Mouse (Mus musculus): ENCODE results near the gene Pold4. TPM values are rescaled to one million over a fixed set of nuclear protein-coding genes. Genes with fewer than 3 reads are reported as not detected.

The Pold4 gene
- polyA plus RNA-seq, 1 experiment from 2014 or later = 21.1 TPM

GRCm38 (mm10) chr19:4265956-4266355 lies 34.3 kb downstream of the Pold4 start:
- ATAC-seq (ENCODE audit: low read depth) = no peak
- Histone ChIP-seq H3K27me3 (ENCODE audit: control insufficient read depth, insufficient read depth, low read length) (peaks cover 4% of the 10 kb centered on the region; the same call in 1 of the 2 replicates), H3K9ac (replicated peaks; ENCODE audit: low read depth, low read length) (no peak overlapping the region), H3K9me3 (ENCODE audit: control insufficient read depth, low read length) (no peaks in the 10 kb centered on the region), H3K4me2 (ENCODE audit: low read depth, low read length) (no peak overlapping the region), H3K27ac (ENCODE audit: low read depth, low read length) (no peak overlapping the region), H3K36me3 (ENCODE audit: control insufficient read depth, insufficient read depth, low read length) (peaks cover 4% of the 10 kb centered on the region; the same call in 1 of the 2 replicates), H3K4me1 (ENCODE audit: control insufficient read depth, insufficient read depth, low read length) (peaks cover 3% of the 10 kb centered on the region; the same call in 1 of the 2 replicates), H3K4me3 (ENCODE audit: low read depth, low read length) (no peak overlapping the region)
- 59% methylated on average over 4 of the region's 4 CpGs for WGBS

- peaks cover 3% of the 10 kb centered on the region; the same call in 1 of the 2 replicates for H3K4me1 ChIP-seq (ENCODE audit: control insufficient read depth, insufficient read depth, low read length)
- 0 out of 2 replicates have a peak, but pooled peaks have one; percentile 41 for ATAC-seq (ENCODE audit: low read depth)
- WGBS = 5% methylated on average over 46 of the region's 46 CpGs
Measured at GRCm38 (mm10) chr19:4268566-4269361, 37.1 kb downstream of the Pold4 start, which contains the start of gene Ssh3. Gene Ssh3 (minus strand): TSS chr19:4269180.

GRCm38 (mm10) chr19:4270187-4270586 lies 38.5 kb downstream of the Pold4 start:
- no peak overlapping the region for H3K4me3 ChIP-seq (ENCODE audit: low read depth, low read length)
- H3K4me2 ChIP-seq (ENCODE audit: low read depth, low read length) = no peak overlapping the region
- H3K9ac ChIP-seq (replicated peaks; ENCODE audit: low read depth, low read length) = no peak overlapping the region
- H3K9me3 ChIP-seq (ENCODE audit: control insufficient read depth, low read length) = no peaks in the 10 kb centered on the region
- peaks cover 4% of the 10 kb centered on the region; the same call in 1 of the 2 replicates for H3K27me3 ChIP-seq (ENCODE audit: control insufficient read depth, insufficient read depth, low read length)
- H3K27ac ChIP-seq (ENCODE audit: low read depth, low read length) = no peak overlapping the region
- H3K36me3 ChIP-seq (ENCODE audit: control insufficient read depth, insufficient read depth, low read length) = peaks cover 15% of the 10 kb centered on the region; the same call in 1 of the 2 replicates
- WGBS = 69% methylated on average over 6 of the region's 6 CpGs
- ATAC-seq (ENCODE audit: low read depth) = no peak
- H3K4me1 ChIP-seq (ENCODE audit: control insufficient read depth, insufficient read depth, low read length) = peaks cover 3% of the 10 kb centered on the region; the same call in 1 of the 2 replicates

More at GRCm38 (mm10) chr19:4268566-4269361, 37.1 kb downstream of the Pold4 start, which contains the start of gene Ssh3:
- Histone ChIP-seq H3K36me3 (ENCODE audit: control insufficient read depth, insufficient read depth, low read length) (peaks cover 15% of the 10 kb centered on the region; the same call in 1 of the 2 replicates), H3K9ac (replicated peaks; ENCODE audit: low read depth, low read length) (peak within 1 kb of the TSS; percentile 37; the same call in 1 of the 2 replicates), H3K4me3 (ENCODE audit: low read depth, low read length) (peak within 1 kb of the TSS; percentile 29), H3K9me3 (ENCODE audit: control insufficient read depth, low read length) (no peaks in the 10 kb centered on the region), H3K27me3 (ENCODE audit: control insufficient read depth, insufficient read depth, low read length) (peaks cover 4% of the 10 kb centered on the region; the same call in 1 of the 2 replicates), H3K27ac (ENCODE audit: low read depth, low read length) (no peak within 1 kb of the TSS), H3K4me2 (ENCODE audit: low read depth, low read length) (peak within 1 kb of the TSS; percentile 47)

GRCm38 (mm10) chr19:4270972-4271371 lies 39.3 kb downstream of the Pold4 start:
- ATAC-seq (ENCODE audit: low read depth) = no peak
- Histone ChIP-seq H3K4me1 (ENCODE audit: control insufficient read depth, insufficient read depth, low read length) (peaks cover 3% of the 10 kb centered on the region; the same call in 1 of the 2 replicates), H3K9ac (replicated peaks; ENCODE audit: low read depth, low read length) (no peak overlapping the region), H3K4me2 (ENCODE audit: low read depth, low read length) (no peak overlapping the region), H3K27ac (ENCODE audit: low read depth, low read length) (no peak overlapping the region), H3K4me3 (ENCODE audit: low read depth, low read length) (no peak overlapping the region), H3K36me3 (ENCODE audit: control insufficient read depth, insufficient read depth, low read length) (peaks cover 15% of the 10 kb centered on the region; the same call in 1 of the 2 replicates), H3K27me3 (ENCODE audit: control insufficient read depth, insufficient read depth, low read length) (peaks cover 4% of the 10 kb centered on the region; the same call in 1 of the 2 replicates), H3K9me3 (ENCODE audit: control insufficient read depth, low read length) (no peaks in the 10 kb centered on the region)
- WGBS = 94% methylated on average over 11 of the region's 11 CpGs

- Histone ChIP-seq H3K4me1 (ENCODE audit: control insufficient read depth, insufficient read depth, low read length) (no peaks in the 10 kb centered on the region), H3K4me2 (ENCODE audit: low read depth, low read length) (no peak overlapping the region), H3K27ac (ENCODE audit: low read depth, low read length) (no peak overlapping the region), H3K9ac (replicated peaks; ENCODE audit: low read depth, low read length) (no peak overlapping the region), H3K9me3 (ENCODE audit: control insufficient read depth, low read length) (no peaks in the 10 kb centered on the region), H3K27me3 (ENCODE audit: control insufficient read depth, insufficient read depth, low read length) (no peaks in the 10 kb centered on the region), H3K36me3 (ENCODE audit: control insufficient read depth, insufficient read depth, low read length) (no peaks in the 10 kb centered on the region), H3K4me3 (ENCODE audit: low read depth, low read length) (no peak overlapping the region)
- 90% methylated on average over 1 of the region's 1 CpGs for WGBS
- ATAC-seq (ENCODE audit: low read depth) = no peak
Measured at GRCm38 (mm10) chr19:4279487-4279886, 47.8 kb downstream of the Pold4 start.

- 97% methylated on average over 9 of the region's 9 CpGs for WGBS
- no peaks in the 10 kb centered on the region for H3K4me1 ChIP-seq (ENCODE audit: control insufficient read depth, insufficient read depth, low read length)
- H3K9ac ChIP-seq (replicated peaks; ENCODE audit: low read depth, low read length) = no peak overlapping the region
- H3K36me3 ChIP-seq (ENCODE audit: control insufficient read depth, insufficient read depth, low read length) = peaks cover 4% of the 10 kb centered on the region; the same call in 1 of the 2 replicates
- no peaks in the 10 kb centered on the region for H3K27me3 ChIP-seq (ENCODE audit: control insufficient read depth, insufficient read depth, low read length)
- H3K4me3 ChIP-seq (ENCODE audit: low read depth, low read length) = no peak overlapping the region
- ATAC-seq (ENCODE audit: low read depth) = no peak
- H3K9me3 ChIP-seq (ENCODE audit: control insufficient read depth, low read length) = no peaks in the 10 kb centered on the region
- no peak overlapping the region for H3K27ac ChIP-seq (ENCODE audit: low read depth, low read length)
- no peak overlapping the region for H3K4me2 ChIP-seq (ENCODE audit: low read depth, low read length)
Measured at GRCm38 (mm10) chr19:4280425-4280824, 48.7 kb downstream of the Pold4 start.

GRCm38 (mm10) chr19:4282898-4283553 lies 51.3 kb downstream of the Pold4 start, which contains the start of gene Ankrd13d:
Gene Ankrd13d (minus strand): TSS chr19:4283137.
- H3K27ac ChIP-seq (ENCODE audit: low read depth, low read length) = peak within 1 kb of the TSS; percentile 55
- peak within 1 kb of the TSS; percentile 86 for H3K9ac ChIP-seq (replicated peaks; ENCODE audit: low read depth, low read length)
- no peaks in the 10 kb centered on the region for H3K27me3 ChIP-seq (ENCODE audit: control insufficient read depth, insufficient read depth, low read length)
- WGBS = 0% methylated on average over 44 of the region's 50 CpGs
- no peaks in the 10 kb centered on the region for H3K9me3 ChIP-seq (ENCODE audit: control insufficient read depth, low read length)
- peak within 1 kb of the TSS; percentile 66 for H3K4me2 ChIP-seq (ENCODE audit: low read depth, low read length)
- H3K4me1 ChIP-seq (ENCODE audit: control insufficient read depth, insufficient read depth, low read length) = no peaks in the 10 kb centered on the region
- peak within 1 kb of the TSS; percentile 58 for H3K4me3 ChIP-seq (ENCODE audit: low read depth, low read length)
- peak; percentile 94 for ATAC-seq (ENCODE audit: low read depth)
- H3K36me3 ChIP-seq (ENCODE audit: control insufficient read depth, insufficient read depth, low read length) = peaks cover 17% of the 10 kb centered on the region
